Mouse (Mus musculus): ENCODE results near the gene Slc22a23.

DNA sequence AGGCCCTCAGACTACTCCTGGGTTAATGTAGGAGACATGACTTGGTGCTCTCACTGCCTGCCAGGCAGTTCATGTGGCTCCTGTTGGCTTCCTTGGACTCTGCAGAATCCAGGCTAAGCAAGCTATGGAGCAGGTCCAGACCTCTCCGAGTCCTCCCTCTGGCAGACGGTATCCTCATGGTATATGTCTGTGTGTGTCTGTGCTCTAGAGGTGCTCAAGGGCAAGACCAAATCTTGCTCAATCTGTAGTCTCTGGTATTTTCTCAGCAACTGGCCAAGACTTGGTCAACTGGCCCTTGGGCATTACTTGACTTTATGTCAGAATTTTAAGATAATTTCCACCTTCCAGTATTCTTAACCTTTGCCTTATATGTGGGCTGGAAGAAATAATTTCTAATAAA, 159.6 kb downstream of the Slc22a23 start:
- TF ChIP-seq CTCF (IDR thresholded peaks at IDR 0.05; ENCODE audit: borderline replicate concordance, insufficient read depth, low read depth, low read length) (no peak), POLR2A (IDR thresholded peaks at IDR 0.05; ENCODE audit: borderline replicate concordance, insufficient read depth, low read length) (no peak)

Measured in cerebellum, adult 2 months (tissue).